Comparison of ENCODE assay signal across 8 mouse cellular contexts in the genomic region with DNA sequence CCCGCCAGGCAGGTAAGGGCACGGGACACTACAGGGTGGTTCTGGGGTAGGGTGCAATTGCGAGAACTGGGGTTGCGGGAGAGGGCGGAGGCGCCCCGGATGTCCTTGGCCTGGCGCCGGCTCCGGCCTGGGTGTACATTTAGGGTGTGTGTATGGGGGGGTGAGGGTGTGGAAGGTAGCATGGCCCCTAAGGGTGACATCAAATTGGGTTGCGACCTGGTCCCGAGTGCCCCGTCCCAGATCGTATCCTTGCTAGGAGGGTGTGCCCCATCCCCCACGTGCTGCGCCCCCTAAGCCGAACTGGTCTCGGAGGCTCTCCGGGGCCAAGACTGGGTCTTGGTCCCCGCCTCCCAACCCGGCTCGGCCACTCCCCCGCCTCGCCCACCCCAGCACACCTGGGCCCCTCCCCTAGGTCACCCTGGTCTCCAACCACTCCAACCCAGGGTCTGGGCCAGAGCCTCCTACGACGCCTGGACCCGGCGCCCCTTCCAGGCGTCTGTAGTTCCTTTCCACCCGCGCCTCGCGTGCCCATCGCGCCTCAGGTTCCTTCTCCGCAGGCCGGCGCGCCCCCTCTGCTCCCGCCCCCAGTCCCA. TPM values are rescaled to one million over a fixed set of nuclear protein-coding genes. Genes with fewer than 3 reads are reported as not detected.
DNase-seq lines count a peak whose midpoint lies in the region; ATAC-seq and TF ChIP-seq lines count a peak whose summit lies in the region.

No protein-coding gene starts in this region.

- peaks cover 11% of the 10 kb centered on the region; the same call in 1 of the 2 replicates for H3K36me3 ChIP-seq in forebrain, embryonic 15.5 days
- H3K36me3 ChIP-seq in limb, embryonic 12.5 days: no peaks in the 10 kb centered on the region
- H3K36me3 ChIP-seq in small intestine, adult 2 months (ENCODE audit: control insufficient read depth, insufficient read depth, low read length): no peaks in the 10 kb centered on the region

- peak; percentile 45 for DNase-seq in cerebellum, adult 11 months
- DNase-seq in cerebellum, postnatal 36 days: no peak
- peak; percentile 7 to 29 for DNase-seq in right cerebral cortex, adult 2 months (ENCODE audit: low spot score in 2 of 2)
- DNase-seq in right cerebral cortex, postnatal 14 days: no peak

- peak; percentile 12 for ATAC-seq in forebrain, embryonic 15.5 days (replicated peaks)
- peak; percentile 13; the same call in 1 of the 2 replicates for ATAC-seq in limb, embryonic 12.5 days (ENCODE audit: insufficient number of reproducible peaks, insufficient read depth, low FRiP score, low TSS enrichment, low read depth)
- ATAC-seq in megakaryocyte progenitor cell, adult 5-6 weeks (replicated peaks; ENCODE audit: poor library complexity): no peak

- peak overlapping the region; percentile 74 for H3K4me3 ChIP-seq in forebrain, embryonic 15.5 days
- peak overlapping the region; percentile 54 for H3K4me3 ChIP-seq in limb, embryonic 12.5 days (replicated peaks)
- peak overlapping the region; percentile 57 for H3K4me3 ChIP-seq in small intestine, adult 2 months (ENCODE audit: low read depth, low read length)

- peaks cover 23% of the 10 kb centered on the region for H3K4me1 ChIP-seq in forebrain, embryonic 15.5 days
- H3K4me1 ChIP-seq in limb, embryonic 12.5 days (replicated peaks): peaks cover 48% of the 10 kb centered on the region
- peaks cover 16% of the 10 kb centered on the region for H3K4me1 ChIP-seq in small intestine, adult 2 months (ENCODE audit: control insufficient read depth, insufficient read depth, insufficient read length, low read length)

- no peak for TF ChIP-seq CTCF in small intestine, adult 2 months (IDR thresholded peaks at IDR 0.05; ENCODE audit: extremely low read depth, insufficient read length, insufficient replicate concordance, low read depth, low read length)

- TF ChIP-seq POLR2A in small intestine, adult 2 months (IDR thresholded peaks at IDR 0.05; ENCODE audit: low read depth, low read length): no peak

- no peaks in the 10 kb centered on the region for H3K9me3 ChIP-seq in forebrain, embryonic 15.5 days
- H3K9me3 ChIP-seq in limb, embryonic 12.5 days: no peaks in the 10 kb centered on the region

- peak overlapping the region; percentile 70 for H3K9ac ChIP-seq in forebrain, embryonic 15.5 days (replicated peaks)
- H3K9ac ChIP-seq in limb, embryonic 12.5 days (replicated peaks): peak overlapping the region; percentile 64

- H3K27ac ChIP-seq in forebrain, embryonic 15.5 days (replicated peaks): peak overlapping the region; percentile 67
- H3K27ac ChIP-seq in limb, embryonic 12.5 days: no peak overlapping the region
- H3K27ac ChIP-seq in small intestine, adult 2 months (ENCODE audit: insufficient read depth, low read depth, low read length): no peak overlapping the region

- H3K4me2 ChIP-seq in forebrain, embryonic 15.5 days (replicated peaks): peak overlapping the region; percentile 96
- H3K4me2 ChIP-seq in limb, embryonic 12.5 days: peak overlapping the region; percentile 98

- under 1% methylated on average over 39 of the region's 40 CpGs for WGBS in forebrain, embryonic 15.5 days
- under 1% methylated on average over 33 of the region's 40 CpGs for WGBS in limb, embryonic 12.5 days
- WGBS in small intestine, adult 2 months: 2% methylated on average over 40 of the region's 40 CpGs

- H3K27me3 ChIP-seq in forebrain, embryonic 15.5 days: no peaks in the 10 kb centered on the region
- peaks cover 68% of the 10 kb centered on the region for H3K27me3 ChIP-seq in limb, embryonic 12.5 days
- peaks cover 28% of the 10 kb centered on the region for H3K27me3 ChIP-seq in small intestine, adult 2 months (ENCODE audit: control insufficient read depth, insufficient read depth, low read length)

RNA-seq across cellular contexts. Expression of a gene that starts 0.3 kb away (rescaled TPM):
- 22.0 and 24.2 TPM in 2 replicates for polyA plus RNA-seq in forebrain, embryonic 15.5 days (2015; fragmentation: Nextera tagmentation; extraction: Ambion mirVana)
- polyA plus RNA-seq in limb, embryonic 12.5 days (2016; fragmentation: Nextera tagmentation; extraction: Ambion mirVana): 1.2 and 1.3 TPM in 2 replicates
- polyA plus RNA-seq in small intestine, adult 2 months (2012; rRNA removed): 0.81 and 2.1 TPM in 2 replicates
- total RNA-seq in megakaryocyte progenitor cell, adult 5-6 weeks (2015): 0.05 and 0.49 TPM in 2 replicates
- total RNA-seq in megakaryocyte progenitor cell, adult 5-6 weeks (2017): not detected in 2 replicates

RNA-seq across cellular contexts. Expression of a gene that starts 3.7 kb away (rescaled TPM):
- 3.7 TPM in 2 replicates for polyA plus RNA-seq in forebrain, embryonic 15.5 days (2015; fragmentation: Nextera tagmentation; extraction: Ambion mirVana)
- 2.0 and 2.2 TPM in 2 replicates for polyA plus RNA-seq in limb, embryonic 12.5 days (2016; fragmentation: Nextera tagmentation; extraction: Ambion mirVana)
- polyA plus RNA-seq in small intestine, adult 2 months (2012; rRNA removed): 0.82 and 1.3 TPM in 2 replicates
- 4.1 TPM in 2 replicates for total RNA-seq in megakaryocyte progenitor cell, adult 5-6 weeks (2015)
- 4.2 and 4.4 TPM in 2 replicates for total RNA-seq in megakaryocyte progenitor cell, adult 5-6 weeks (2017)

RNA-seq across cellular contexts. Expression of a gene that starts 49.1 kb away (rescaled TPM):
- polyA plus RNA-seq in forebrain, embryonic 15.5 days (2015; fragmentation: Nextera tagmentation; extraction: Ambion mirVana): not detected in 2 replicates
- polyA plus RNA-seq in limb, embryonic 12.5 days (2016; fragmentation: Nextera tagmentation; extraction: Ambion mirVana): not detected in 2 replicates
- polyA plus RNA-seq in small intestine, adult 2 months (2012; rRNA removed): not detected in 2 replicates
- not detected in 2 replicates for total RNA-seq in megakaryocyte progenitor cell, adult 5-6 weeks (2015)
- not detected in 2 replicates for total RNA-seq in megakaryocyte progenitor cell, adult 5-6 weeks (2017)

RNA-seq across cellular contexts. Expression of a gene that starts 53.2 kb away (rescaled TPM):
- polyA plus RNA-seq in forebrain, embryonic 15.5 days (2015; fragmentation: Nextera tagmentation; extraction: Ambion mirVana): not detected in 2 replicates
- 0.28 TPM in 1 of 2 replicates, not detected in the other for polyA plus RNA-seq in limb, embryonic 12.5 days (2016; fragmentation: Nextera tagmentation; extraction: Ambion mirVana)
- polyA plus RNA-seq in small intestine, adult 2 months (2012; rRNA removed): not detected in 2 replicates
- not detected in 2 replicates for total RNA-seq in megakaryocyte progenitor cell, adult 5-6 weeks (2015)
- total RNA-seq in megakaryocyte progenitor cell, adult 5-6 weeks (2017): 0.04 TPM in 1 of 2 replicates, not detected in the other

Comparison
In these comparisons a context has a peak if more than half of its experiments do, and no peak if none do; other contexts are left out.
1. DNase-seq: peak in cerebellum, adult 11 months (single experiment) and right cerebral cortex, adult 2 months (2 of 2); none in cerebellum, postnatal 36 days (0 of 2) and right cerebral cortex, postnatal 14 days (single experiment).
2. Peak in every context shown above with its lines, with median percentiles within 50 percentile points of each other: H3K4me3 ChIP-seq.